Mouse (Mus musculus) limb, embryonic 12.5 days (tissue): Measurements from ENCODE around the gene Atp6v1e2. TPM values are rescaled to one million over a fixed set of nuclear protein-coding genes. Genes with fewer than 3 reads are reported as not detected.
A peak's percentile ranks its signal among the peaks of the same experiment; 100 is the strongest.

Source experiments
- ATAC-seq: fragments of 200-750 bp; cut with Nextera tagmentation; 2 replicates; pipeline ENCODE4 v1.8.0; 2017; ENCODE audit warnings: low read depth, moderate TSS enrichment; ENCODE audit not compliant: insufficient number of reproducible peaks, insufficient read depth, low FRiP score, low TSS enrichment
- H3K27ac ChIP-seq: fragments of 300-500 bp; sonication (generic); 2 replicates; pipeline ENCODE4 v1.5.1; 2016; ENCODE audit warnings: mild to moderate bottlenecking, moderate library complexity
- H3K27me3 ChIP-seq: fragments of 300-500 bp; sonication (generic); 2 replicates; pipeline ENCODE4 v1.6.1; 2016; ENCODE audit warnings: mild to moderate bottlenecking, moderate library complexity
- H3K36me3 ChIP-seq: fragments of 300-500 bp; sonication (generic); 2 replicates; pipeline ENCODE4 v1.6.1; 2016; ENCODE audit warnings: mild to moderate bottlenecking, moderate library complexity
- H3K4me1 ChIP-seq: fragments of 300-500 bp; sonication (generic); replicated peaks from 2 replicates; pipeline ENCODE4 v1.6.1; 2016
- H3K4me2 ChIP-seq: fragments of 300-500 bp; sonication (generic); 2 replicates; pipeline ENCODE4 v1.6.1; 2016; ENCODE audit warnings: mild to moderate bottlenecking, moderate library complexity
- H3K4me3 ChIP-seq: fragments of 300-500 bp; sonication (generic); replicated peaks from 2 replicates; pipeline ENCODE4 v1.5.1; 2016; ENCODE audit warnings: mild to moderate bottlenecking
- H3K9ac ChIP-seq: fragments of 300-500 bp; sonication (generic); replicated peaks from 2 replicates; pipeline ENCODE4 v1.6.1; 2016; ENCODE audit warnings: mild to moderate bottlenecking, moderate library complexity
- H3K9me3 ChIP-seq: fragments of 300-500 bp; sonication (generic); 2 replicates; pipeline ENCODE4 v1.6.1; 2016; ENCODE audit warnings: mild to moderate bottlenecking, moderate library complexity
- WGBS: fragments of 180-500 bp; shearing (Covaris S2); methylation state at CpG from one replicate; pipeline ENCODE4 v1.1.7; 2016; 5-methylcytosine and 5-hydroxymethylcytosine counted together
- polyA plus RNA-seq: library from polyadenylated mRNA; unstranded; fragments of >200 nt; fragmentation: Nextera tagmentation; extraction: Ambion mirVana; gene quantifications from 2 replicates; pipeline ENCODE4 v1.2.1, GENCODE M21; 2016

Gene Atp6v1e2
- polyA plus RNA-seq, 1 experiment from 2014 or later, result not detected

- H3K4me2 ChIP-seq, result peak overlapping the region; percentile 83
- no peaks in the 10 kb centered on the region for H3K9me3 ChIP-seq
- H3K4me3 ChIP-seq, result peak overlapping the region; percentile 86
- no peaks in the 10 kb centered on the region for H3K27me3 ChIP-seq
- 0% methylated on average over 10 of the region's 10 CpGs for WGBS
- peaks cover 59% of the 10 kb centered on the region for H3K4me1 ChIP-seq
- H3K36me3 ChIP-seq, result peaks cover 14% of the 10 kb centered on the region; the same call in 1 of the 2 replicates
- H3K27ac ChIP-seq, result peak overlapping the region; percentile 96
- H3K9ac ChIP-seq, result peak overlapping the region; percentile 91
- peak; percentile 61 for ATAC-seq
Observed at GRCm38 (mm10) chr17:86964502-86964901, 16.8 kb upstream of the Atp6v1e2 start.

- Histone ChIP-seq H3K9ac (peak overlapping the region; percentile 91), H3K36me3 (peaks cover 14% of the 10 kb centered on the region; the same call in 1 of the 2 replicates), H3K4me2 (peak overlapping the region; percentile 83), H3K27ac (peak overlapping the region; percentile 96), H3K4me3 (peak overlapping the region; percentile 86), H3K4me1 (peaks cover 59% of the 10 kb centered on the region), H3K9me3 (no peaks in the 10 kb centered on the region), H3K27me3 (no peaks in the 10 kb centered on the region)
- ATAC-seq, result no peak
- WGBS, result 0% methylated on average over 6 of the region's 6 CpGs
Observed at GRCm38 (mm10) chr17:86964041-86964440, 16.3 kb upstream of the Atp6v1e2 start.

- H3K4me3 ChIP-seq, result peak overlapping the region; percentile 86
- WGBS, result 1% methylated on average over 25 of the region's 26 CpGs
- H3K27me3 ChIP-seq, result no peaks in the 10 kb centered on the region
- H3K9me3 ChIP-seq, result no peaks in the 10 kb centered on the region
- H3K9ac ChIP-seq, result peak overlapping the region; percentile 91
- peaks cover 58% of the 10 kb centered on the region for H3K4me1 ChIP-seq
- peak overlapping the region; percentile 96 for H3K27ac ChIP-seq
- H3K36me3 ChIP-seq, result peaks cover 14% of the 10 kb centered on the region; the same call in 1 of the 2 replicates
- peak overlapping the region; percentile 83 for H3K4me2 ChIP-seq
- peak; percentile 34 for ATAC-seq
Observed at GRCm38 (mm10) chr17:86963586-86963902, 15.8 kb upstream of the Atp6v1e2 start.

- 1% methylated on average over 63 of the region's 86 CpGs for WGBS
- H3K4me1 ChIP-seq, result peaks cover 54% of the 10 kb centered on the region
- ATAC-seq, result peak; percentile 71
- no peaks in the 10 kb centered on the region for H3K27me3 ChIP-seq
- H3K4me2 ChIP-seq, result peak within 1 kb of the TSS; percentile 83
- H3K27ac ChIP-seq, result peak within 1 kb of the TSS; percentile 96
- peaks cover 10% of the 10 kb centered on the region; the same call in 1 of the 2 replicates for H3K36me3 ChIP-seq
- peak within 1 kb of the TSS; percentile 86 for H3K4me3 ChIP-seq
- H3K9me3 ChIP-seq, result no peaks in the 10 kb centered on the region
- H3K9ac ChIP-seq, result peak within 1 kb of the TSS; percentile 91
Observed at GRCm38 (mm10) chr17:86962894-86963585, 15.3 kb upstream of the Atp6v1e2 start, which contains the start of gene Rhoq. Rhoq (plus strand) TSS chr17:86963082.

- peak overlapping the region; percentile 96 for H3K27ac ChIP-seq
- H3K27me3 ChIP-seq, result no peaks in the 10 kb centered on the region
- under 1% methylated on average over 24 of the region's 24 CpGs for WGBS
- peak overlapping the region; percentile 91 for H3K9ac ChIP-seq
- H3K9me3 ChIP-seq, result no peaks in the 10 kb centered on the region
- H3K36me3 ChIP-seq, result peaks cover 10% of the 10 kb centered on the region; the same call in 1 of the 2 replicates
- H3K4me3 ChIP-seq, result peak overlapping the region; percentile 86
- ATAC-seq, result peak; percentile 8; the same call in 1 of the 2 replicates
- H3K4me2 ChIP-seq, result peak overlapping the region; percentile 83
- H3K4me1 ChIP-seq, result peaks cover 47% of the 10 kb centered on the region
Observed at GRCm38 (mm10) chr17:86962297-86962893, 14.7 kb upstream of the Atp6v1e2 start.

- Histone ChIP-seq H3K27ac (no peak overlapping the region), H3K27me3 (no peaks in the 10 kb centered on the region), H3K4me3 (no peak overlapping the region), H3K9ac (no peak overlapping the region), H3K36me3 (0 out of 2 replicates have a peak, but pooled peaks cover 4% of the 10 kb centered on the region), H3K4me1 (peaks cover 44% of the 10 kb centered on the region), H3K4me2 (peak overlapping the region; percentile 83; the same call in 1 of the 2 replicates), H3K9me3 (no peaks in the 10 kb centered on the region)
- 57% methylated on average over 8 of the region's 8 CpGs for WGBS
- ATAC-seq, result no peak
Observed at GRCm38 (mm10) chr17:86961301-86961841, 13.7 kb upstream of the Atp6v1e2 start.

- Histone ChIP-seq H3K4me1 (peaks cover 21% of the 10 kb centered on the region), H3K27me3 (no peaks in the 10 kb centered on the region), H3K4me2 (no peak overlapping the region), H3K9me3 (no peaks in the 10 kb centered on the region), H3K9ac (no peak overlapping the region), H3K36me3 (no peaks in the 10 kb centered on the region), H3K4me3 (no peak overlapping the region), H3K27ac (no peak overlapping the region)
- 86% methylated on average over 14 of the region's 14 CpGs for WGBS
- ATAC-seq, result no peak
Observed at GRCm38 (mm10) chr17:86957968-86958367, 10.3 kb upstream of the Atp6v1e2 start.

GRCm38 (mm10) chr17:86957239-86957638 is 9.5 kb upstream of the Atp6v1e2 start:
- Histone ChIP-seq H3K27ac (no peak overlapping the region), H3K9me3 (no peaks in the 10 kb centered on the region), H3K4me2 (no peak overlapping the region), H3K36me3 (no peaks in the 10 kb centered on the region), H3K4me3 (no peak overlapping the region), H3K9ac (no peak overlapping the region), H3K4me1 (peaks cover 23% of the 10 kb centered on the region), H3K27me3 (no peaks in the 10 kb centered on the region)
- no peak for ATAC-seq
- 88% methylated on average over 5 of the region's 5 CpGs for WGBS

GRCm38 (mm10) chr17:86948801-86949200 is 1.1 kb upstream of the Atp6v1e2 start:
- no peak overlapping the region for H3K4me2 ChIP-seq
- H3K27me3 ChIP-seq, result no peaks in the 10 kb centered on the region
- no peak overlapping the region for H3K4me3 ChIP-seq
- no peak overlapping the region for H3K9ac ChIP-seq
- WGBS, result 67% methylated on average over 6 of the region's 6 CpGs
- 0 out of 2 replicates have a peak, but pooled peaks cover 2% of the 10 kb centered on the region for H3K9me3 ChIP-seq
- no peaks in the 10 kb centered on the region for H3K36me3 ChIP-seq
- no peak for ATAC-seq
- peaks cover 18% of the 10 kb centered on the region for H3K4me1 ChIP-seq
- H3K27ac ChIP-seq, result peak overlapping the region; percentile 29; the same call in 1 of the 2 replicates

GRCm38 (mm10) chr17:86946078-86946477 is 1.6 kb downstream of the Atp6v1e2 start:
- Histone ChIP-seq H3K27me3 (peaks cover 8% of the 10 kb centered on the region), H3K9me3 (0 out of 2 replicates have a peak, but pooled peaks cover 2% of the 10 kb centered on the region), H3K4me1 (peaks cover 23% of the 10 kb centered on the region), H3K4me2 (no peak overlapping the region), H3K36me3 (no peaks in the 10 kb centered on the region), H3K4me3 (no peak overlapping the region), H3K27ac (no peak overlapping the region), H3K9ac (no peak overlapping the region)
- no peak for ATAC-seq
- 57% methylated on average over 4 of the region's 4 CpGs for WGBS

GRCm38 (mm10) chr17:86943158-86943557 is 4.5 kb downstream of the Atp6v1e2 start:
- Histone ChIP-seq H3K4me2 (no peak overlapping the region), H3K9ac (no peak overlapping the region), H3K36me3 (no peaks in the 10 kb centered on the region), H3K27ac (no peak overlapping the region), H3K4me3 (no peak overlapping the region), H3K27me3 (peaks cover 13% of the 10 kb centered on the region), H3K9me3 (0 out of 2 replicates have a peak, but pooled peaks cover 2% of the 10 kb centered on the region), H3K4me1 (peaks cover 18% of the 10 kb centered on the region)
- 81% methylated on average over 6 of the region's 6 CpGs for WGBS
- ATAC-seq, result no peak
